Mouse (Mus musculus): ENCODE data around the gene Atg4a. TPM values are rescaled to one million over a fixed set of nuclear protein-coding genes. Genes with fewer than 3 reads are reported as not detected.

Atg4a gene
- polyA plus RNA-seq, 1 experiment from 2014 or later: 9.5 TPM

- peaks cover 62% of the 10 kb centered on the region for H3K27me3 ChIP-seq (ENCODE audit: control insufficient read depth, insufficient read depth, low read length)
- DNase-seq (ENCODE audit: low spot score): no peak
- H3K4me1 ChIP-seq (replicated peaks; ENCODE audit: control insufficient read depth, insufficient read depth, low read length): no peaks in the 10 kb centered on the region
- WGBS: 85% methylated on average over 2 of the region's 2 CpGs
- no peak overlapping the region for H3K27ac ChIP-seq
- ATAC-seq (ENCODE audit: low FRiP score): no peak
- no peak overlapping the region for H3K9ac ChIP-seq
- H3K36me3 ChIP-seq (replicated peaks; ENCODE audit: control insufficient read depth, insufficient read depth): no peaks in the 10 kb centered on the region
- no peak overlapping the region for H3K4me3 ChIP-seq (replicated peaks; ENCODE audit: low read length)
- no peak overlapping the region for H3K4me2 ChIP-seq (replicated peaks)
- H3K9me3 ChIP-seq (ENCODE audit: control insufficient read depth, low read length): no peaks in the 10 kb centered on the region
Observed at GRCm38 (mm10) chrX:140979546-140979945, 22.8 kb downstream of the Atg4a start.

GRCm38 (mm10) chrX:140980163-140980562 lies 23.5 kb downstream of the Atg4a start:
- Histone ChIP-seq H3K4me2 (replicated peaks) (no peak overlapping the region), H3K4me1 (replicated peaks; ENCODE audit: control insufficient read depth, insufficient read depth, low read length) (no peaks in the 10 kb centered on the region), H3K27ac (no peak overlapping the region), H3K36me3 (replicated peaks; ENCODE audit: control insufficient read depth, insufficient read depth) (no peaks in the 10 kb centered on the region), H3K27me3 (ENCODE audit: control insufficient read depth, insufficient read depth, low read length) (peaks cover 59% of the 10 kb centered on the region), H3K9ac (no peak overlapping the region), H3K4me3 (replicated peaks; ENCODE audit: low read length) (no peak overlapping the region), H3K9me3 (ENCODE audit: control insufficient read depth, low read length) (no peaks in the 10 kb centered on the region)
- no peak for DNase-seq (ENCODE audit: low spot score)
- no peak for ATAC-seq (ENCODE audit: low FRiP score)
- WGBS: 73% methylated on average over 4 of the region's 4 CpGs

GRCm38 (mm10) chrX:140983206-140983960 lies 26.7 kb downstream of the Atg4a start:
- H3K9me3 ChIP-seq (ENCODE audit: control insufficient read depth, low read length): no peaks in the 10 kb centered on the region
- peaks cover 64% of the 10 kb centered on the region for H3K27me3 ChIP-seq (ENCODE audit: control insufficient read depth, insufficient read depth, low read length)
- no peak for ATAC-seq (ENCODE audit: low FRiP score)
- DNase-seq (ENCODE audit: low spot score): no peak
- H3K36me3 ChIP-seq (replicated peaks; ENCODE audit: control insufficient read depth, insufficient read depth): no peaks in the 10 kb centered on the region
- H3K4me2 ChIP-seq (replicated peaks): no peak overlapping the region
- no peak overlapping the region for H3K9ac ChIP-seq
- H3K27ac ChIP-seq: no peak overlapping the region
- H3K4me3 ChIP-seq (replicated peaks; ENCODE audit: low read length): no peak overlapping the region
- 71% methylated on average over 6 of the region's 6 CpGs for WGBS
- no peaks in the 10 kb centered on the region for H3K4me1 ChIP-seq (replicated peaks; ENCODE audit: control insufficient read depth, insufficient read depth, low read length)

GRCm38 (mm10) chrX:140984795-140985194 lies 28.1 kb downstream of the Atg4a start:
- no peak overlapping the region for H3K27ac ChIP-seq
- DNase-seq (ENCODE audit: low spot score) (no peak), ATAC-seq (ENCODE audit: low FRiP score) (no peak)
- WGBS: 73% methylated on average over 6 of the region's 6 CpGs
- H3K4me3 ChIP-seq (replicated peaks; ENCODE audit: low read length): no peak overlapping the region
- H3K36me3 ChIP-seq (replicated peaks; ENCODE audit: control insufficient read depth, insufficient read depth): no peaks in the 10 kb centered on the region
- peaks cover 71% of the 10 kb centered on the region for H3K27me3 ChIP-seq (ENCODE audit: control insufficient read depth, insufficient read depth, low read length)
- H3K4me2 ChIP-seq (replicated peaks): no peak overlapping the region
- H3K9me3 ChIP-seq (ENCODE audit: control insufficient read depth, low read length): no peaks in the 10 kb centered on the region
- no peaks in the 10 kb centered on the region for H3K4me1 ChIP-seq (replicated peaks; ENCODE audit: control insufficient read depth, insufficient read depth, low read length)
- no peak overlapping the region for H3K9ac ChIP-seq

- no peak for ATAC-seq (ENCODE audit: low FRiP score)
- no peak overlapping the region for H3K4me2 ChIP-seq (replicated peaks)
- no peaks in the 10 kb centered on the region for H3K4me1 ChIP-seq (replicated peaks; ENCODE audit: control insufficient read depth, insufficient read depth, low read length)
- no peaks in the 10 kb centered on the region for H3K36me3 ChIP-seq (replicated peaks; ENCODE audit: control insufficient read depth, insufficient read depth)
- H3K27me3 ChIP-seq (ENCODE audit: control insufficient read depth, insufficient read depth, low read length): peaks cover 71% of the 10 kb centered on the region
- no peak overlapping the region for H3K27ac ChIP-seq
- no peak overlapping the region for H3K9ac ChIP-seq
- H3K9me3 ChIP-seq (ENCODE audit: control insufficient read depth, low read length): no peaks in the 10 kb centered on the region
- WGBS: 92% methylated on average over 2 of the region's 2 CpGs
- no peak overlapping the region for H3K4me3 ChIP-seq (replicated peaks; ENCODE audit: low read length)
- DNase-seq (ENCODE audit: low spot score): no peak
Observed at GRCm38 (mm10) chrX:140985256-140985655, 28.5 kb downstream of the Atg4a start.

- ATAC-seq (ENCODE audit: low FRiP score): peak; percentile 57; the same call in 1 of the 2 replicates
- WGBS: 44% methylated on average over 1 of the region's 1 CpGs
Observed at GRCm38 (mm10) chrX:140996909-140997516, 40.3 kb downstream of the Atg4a start.

GRCm38 (mm10) chrX:140997912-140998545 lies 41.3 kb downstream of the Atg4a start:
- WGBS: 69% methylated on average over 1 of the region's 1 CpGs
- ATAC-seq (ENCODE audit: low FRiP score) (no peak), DNase-seq (ENCODE audit: low spot score) (no peak)
- H3K36me3 ChIP-seq (replicated peaks; ENCODE audit: control insufficient read depth, insufficient read depth): no peaks in the 10 kb centered on the region
- H3K27ac ChIP-seq: no peak overlapping the region
- no peak overlapping the region for H3K9ac ChIP-seq
- no peak overlapping the region for H3K4me2 ChIP-seq (replicated peaks)
- no peak overlapping the region for H3K4me3 ChIP-seq (replicated peaks; ENCODE audit: low read length)
- H3K27me3 ChIP-seq (ENCODE audit: control insufficient read depth, insufficient read depth, low read length): peaks cover 10% of the 10 kb centered on the region; the same call in 1 of the 2 replicates
- no peaks in the 10 kb centered on the region for H3K9me3 ChIP-seq (ENCODE audit: control insufficient read depth, low read length)
- H3K4me1 ChIP-seq (replicated peaks; ENCODE audit: control insufficient read depth, insufficient read depth, low read length): no peaks in the 10 kb centered on the region

More at GRCm38 (mm10) chrX:140996909-140997516, 40.3 kb downstream of the Atg4a start:
- Histone ChIP-seq H3K4me3 (replicated peaks; ENCODE audit: low read length) (no peak overlapping the region), H3K27ac (no peak overlapping the region), H3K9ac (no peak overlapping the region), H3K36me3 (replicated peaks; ENCODE audit: control insufficient read depth, insufficient read depth) (no peaks in the 10 kb centered on the region), H3K9me3 (ENCODE audit: control insufficient read depth, low read length) (no peaks in the 10 kb centered on the region), H3K27me3 (ENCODE audit: control insufficient read depth, insufficient read depth, low read length) (peaks cover 14% of the 10 kb centered on the region; the same call in 1 of the 2 replicates), H3K4me1 (replicated peaks; ENCODE audit: control insufficient read depth, insufficient read depth, low read length) (no peaks in the 10 kb centered on the region), H3K4me2 (replicated peaks) (no peak overlapping the region)
- no peak for DNase-seq (ENCODE audit: low spot score)

- H3K4me2 ChIP-seq (replicated peaks): no peak overlapping the region
- ATAC-seq (ENCODE audit: low FRiP score) (no peak), DNase-seq (ENCODE audit: low spot score) (no peak)
- no peak overlapping the region for H3K4me3 ChIP-seq (replicated peaks; ENCODE audit: low read length)
- no peak overlapping the region for H3K27ac ChIP-seq
- H3K4me1 ChIP-seq (replicated peaks; ENCODE audit: control insufficient read depth, insufficient read depth, low read length): no peaks in the 10 kb centered on the region
- no peaks in the 10 kb centered on the region for H3K36me3 ChIP-seq (replicated peaks; ENCODE audit: control insufficient read depth, insufficient read depth)
- 0 out of 2 replicates have a peak, but pooled peaks cover 5% of the 10 kb centered on the region for H3K27me3 ChIP-seq (ENCODE audit: control insufficient read depth, insufficient read depth, low read length)
- H3K9ac ChIP-seq: no peak overlapping the region
- H3K9me3 ChIP-seq (ENCODE audit: control insufficient read depth, low read length): no peaks in the 10 kb centered on the region
Observed at GRCm38 (mm10) chrX:140998885-140999284, 42.2 kb downstream of the Atg4a start.

- ATAC-seq (ENCODE audit: low FRiP score): no peak
- no peaks in the 10 kb centered on the region for H3K27me3 ChIP-seq (ENCODE audit: control insufficient read depth, insufficient read depth, low read length)
- H3K9ac ChIP-seq: no peak overlapping the region
- DNase-seq (ENCODE audit: low spot score): no peak
- WGBS: 71% methylated on average over 1 of the region's 1 CpGs
- H3K4me3 ChIP-seq (replicated peaks; ENCODE audit: low read length): no peak overlapping the region
- no peaks in the 10 kb centered on the region for H3K9me3 ChIP-seq (ENCODE audit: control insufficient read depth, low read length)
- H3K27ac ChIP-seq: no peak overlapping the region
- H3K4me1 ChIP-seq (replicated peaks; ENCODE audit: control insufficient read depth, insufficient read depth, low read length): no peaks in the 10 kb centered on the region
- no peaks in the 10 kb centered on the region for H3K36me3 ChIP-seq (replicated peaks; ENCODE audit: control insufficient read depth, insufficient read depth)
- H3K4me2 ChIP-seq (replicated peaks): no peak overlapping the region
Observed at GRCm38 (mm10) chrX:141149705-141150104, 193.0 kb downstream of the Atg4a start.

Data from hindbrain, embryonic 14.5 days (tissue).